Mouse (Mus musculus) liver, adult 2 months (tissue): ENCODE measurements at regions not wholly inside any gene's neighbourhood (a gene's known extent, or its start where the extent isn't known, plus 50 kb on each side); places are given as distances from the start of the nearest gene placed in this dataset.

Source experiments
- CTCF ChIP-seq: fragments of 200-500 bp; IDR thresholded peaks from 2 replicates; pipeline ENCODE4 v1.5.1; 2011; ENCODE audit warnings: low read depth, low read length, control low read depth
- POLR2A ChIP-seq: fragments of 200-500 bp; IDR thresholded peaks from 2 replicates; pipeline ENCODE4 v1.6.1; 2011; ENCODE audit warnings: low read length, control low read depth; ENCODE audit not compliant: insufficient read depth; ENCODE audit errors: extremely low read depth

DNA sequence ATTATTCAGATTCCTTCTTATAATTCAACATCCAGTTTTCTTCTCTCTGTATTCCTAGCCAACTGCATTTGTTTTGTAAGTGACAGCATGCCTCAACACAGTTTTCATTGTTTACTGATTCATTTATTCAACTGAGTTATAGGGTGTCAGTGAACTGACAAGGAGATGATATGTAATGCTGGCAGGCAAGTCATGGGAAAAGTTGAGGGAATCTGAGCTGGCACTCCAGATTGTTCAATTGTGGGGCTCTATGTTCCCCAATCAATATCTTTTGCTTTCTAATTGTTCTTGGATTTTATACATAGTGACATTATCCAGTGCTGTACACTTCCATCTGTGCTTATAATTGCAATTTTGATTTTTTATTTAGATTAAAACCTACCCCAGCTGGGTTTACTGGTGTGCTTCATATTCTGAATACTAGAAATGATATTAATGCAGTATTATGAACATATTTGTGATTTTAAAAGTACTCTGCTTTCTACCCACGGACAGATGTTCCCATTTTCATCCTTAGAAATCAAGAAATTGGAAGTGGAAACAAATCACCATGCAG, 1015.5 kb downstream of the D3Ertd751e start:
- TF ChIP-seq POLR2A = no peak
- TF ChIP-seq CTCF = no peak
